Mouse (Mus musculus) layer of hippocampus, postnatal 10 days (tissue): ENCODE data around the gene Colgalt2. TPM values are rescaled to one million over a fixed set of nuclear protein-coding genes. Genes with fewer than 3 reads are reported as not detected.
"Not testable (repeated sequence)": the region's sequence is repeated elsewhere in the genome, so short reads cannot be mapped to it uniquely, and the experiment has no call there.

ENCODE experiments used
- DNase-seq, 2 experiments: peaks; one replicate each; pipeline ENCODE4 v3.0.0; 2021; ENCODE audit warnings: low spot score in 2 of 2
- long read RNA-seq: library from polyadenylated mRNA; stranded (forward); transcript quantifications from one replicate; pipeline ENCODE4 v2.0.0, GENCODE M21; 2023
- total RNA-seq, 2 experiments: library from RNA; stranded (reverse); gene quantifications; 2 replicates each; pipeline ENCODE4 v1.2.3; 2021

Colgalt2 gene
- total RNA-seq, result 10 to 100 TPM in 1 of 2 experiments, 1 to 10 TPM in 1; 9.7 to 10.1 TPM
- long read RNA-seq, full-length matches to known transcripts, result 8 of 9 reads
- long read RNA-seq, partial matches to known transcripts, result 0 of 9 reads
- long read RNA-seq, other reads (novel, unspliced or antisense), result 1 of 9 reads

- peak; percentile 56 to 69 for DNase-seq
Measured at GRCm38 (mm10) chr1:152399790-152400555, at the start of gene Colgalt2. Colgalt2 (plus strand) TSS chr1:152399830.

GRCm38 (mm10) chr1:152356721-152357120 is 42.9 kb upstream of the Colgalt2 start:
- DNase-seq, result no peak

- no peak for DNase-seq
Measured at GRCm38 (mm10) chr1:152368311-152369088, 31.1 kb upstream of the Colgalt2 start.

GRCm38 (mm10) chr1:152369139-152369538 is 30.5 kb upstream of the Colgalt2 start:
- DNase-seq, result peak; percentile 69 to 73

- no peak for DNase-seq
Measured at GRCm38 (mm10) chr1:152378311-152378710, 21.3 kb upstream of the Colgalt2 start.

GRCm38 (mm10) chr1:152384589-152384988 is 15.0 kb upstream of the Colgalt2 start:
- no peak for DNase-seq

- not testable (repeated sequence) for DNase-seq
Measured at GRCm38 (mm10) chr1:152385693-152386092, 13.9 kb upstream of the Colgalt2 start.

- peak; percentile 81 to 89 for DNase-seq
Measured at GRCm38 (mm10) chr1:152386188-152386835, 13.3 kb upstream of the Colgalt2 start, which contains the start of gene Tsen15. Tsen15 (minus strand) TSS chr1:152386688.

GRCm38 (mm10) chr1:152389271-152389670 is 10.4 kb upstream of the Colgalt2 start:
- DNase-seq, result no peak

- no peak for DNase-seq
Measured at GRCm38 (mm10) chr1:152394137-152394536, 5.5 kb upstream of the Colgalt2 start.

GRCm38 (mm10) chr1:152394956-152395515 is 4.6 kb upstream of the Colgalt2 start:
- DNase-seq, result no peak

- no peak for DNase-seq
Measured at GRCm38 (mm10) chr1:152398708-152399107, 922 bp upstream of the Colgalt2 start.

GRCm38 (mm10) chr1:152400556-152401540 is 1.2 kb downstream of the Colgalt2 start:
- no peak for DNase-seq

GRCm38 (mm10) chr1:152407021-152407946 is 7.7 kb downstream of the Colgalt2 start:
- DNase-seq, result no peak

- no peak for DNase-seq
Measured at GRCm38 (mm10) chr1:152409356-152409755, 9.7 kb downstream of the Colgalt2 start.

GRCm38 (mm10) chr1:152410657-152411056 is 11.0 kb downstream of the Colgalt2 start:
- peak; percentile 64 to 74 for DNase-seq

GRCm38 (mm10) chr1:152413116-152413515 is 13.5 kb downstream of the Colgalt2 start:
- no peak for DNase-seq

- no peak for DNase-seq
Measured at GRCm38 (mm10) chr1:152413961-152414360, 14.3 kb downstream of the Colgalt2 start.

GRCm38 (mm10) chr1:152414451-152414850 is 14.8 kb downstream of the Colgalt2 start:
- peak; percentile 64 to 65 for DNase-seq
